Mouse (Mus musculus): ENCODE data around the gene Itgal. TPM values are rescaled to one million over a fixed set of nuclear protein-coding genes. Genes with fewer than 3 reads are reported as not detected.

Gene Itgal
- 0.27 and 0.28 TPM in 2 replicates for polyA plus RNA-seq (2015; fragmentation: Nextera tagmentation; extraction: Ambion mirVana)

GRCm38 (mm10) chr7:127296098-127296497, at the start of gene Itgal:
TSS of gene Itgal (plus strand) at chr7:127296260.

GRCm38 (mm10) chr7:127260309-127261111, 35.5 kb upstream of the Itgal start, which contains the start of gene Dctpp1:
TSS of gene Dctpp1 (minus strand) at chr7:127260709.

GRCm38 (mm10) chr7:127273925-127274789, 21.9 kb upstream of the Itgal start, which contains the start of gene Sephs2:
TSS of gene Sephs2 (minus strand) at chr7:127274055.

GRCm38 (mm10) chr7:127345512-127346325, 49.7 kb downstream of the Itgal start, which contains the start of gene Zfp768:
TSS of gene Zfp768 (minus strand) at chr7:127345589.

GRCm38 (mm10) chr7:127375271-127376245, 79.5 kb downstream of the Itgal start, which contains the start of gene Zfp747:
TSS of gene Zfp747 (minus strand) at chr7:127376050.

Other genes with a start within 250 kb of the Itgal start
- gene Zg16, start 208.9 kb upstream of the Itgal start, polyA plus RNA-seq (2015; fragmentation: Nextera tagmentation; extraction: Ambion mirVana), result not detected in 2 replicates
- 1.6 and 2.1 TPM in 2 replicates for gene AI467606, start 204.9 kb upstream of the Itgal start, polyA plus RNA-seq (2015; fragmentation: Nextera tagmentation; extraction: Ambion mirVana)
- gene Qprt, start 174.0 kb upstream of the Itgal start, polyA plus RNA-seq (2015; fragmentation: Nextera tagmentation; extraction: Ambion mirVana), result 1.3 and 1.4 TPM in 2 replicates
- not detected in 2 replicates for gene Spn, start 158.4 kb upstream of the Itgal start, polyA plus RNA-seq (2015; fragmentation: Nextera tagmentation; extraction: Ambion mirVana)
- gene Cd2bp2, start 100.2 kb upstream of the Itgal start, polyA plus RNA-seq (2015; fragmentation: Nextera tagmentation; extraction: Ambion mirVana), result 45.4 and 48.6 TPM in 2 replicates
- gene Tbc1d10b, start 87.8 kb upstream of the Itgal start, polyA plus RNA-seq (2015; fragmentation: Nextera tagmentation; extraction: Ambion mirVana), result 37.0 and 44.0 TPM in 2 replicates
- gene Mylpf, start 87.4 kb upstream of the Itgal start, polyA plus RNA-seq (2015; fragmentation: Nextera tagmentation; extraction: Ambion mirVana), result 8.3 and 11.1 TPM in 2 replicates
- gene Zfp553, start 63.2 kb upstream of the Itgal start, polyA plus RNA-seq (2015; fragmentation: Nextera tagmentation; extraction: Ambion mirVana), result 28.1 and 31.9 TPM in 2 replicates
- 9.6 and 10.1 TPM in 2 replicates for gene Sept1, start 63.1 kb upstream of the Itgal start, polyA plus RNA-seq (2015; fragmentation: Nextera tagmentation; extraction: Ambion mirVana)
- gene Zfp771, start 52.0 kb upstream of the Itgal start, polyA plus RNA-seq (2015; fragmentation: Nextera tagmentation; extraction: Ambion mirVana), result 95.4 and 103 TPM in 2 replicates
- gene Dctpp1, start 35.6 kb upstream of the Itgal start, polyA plus RNA-seq (2015; fragmentation: Nextera tagmentation; extraction: Ambion mirVana), result 95.6 and 108 TPM in 2 replicates
- 69.7 and 75.9 TPM in 2 replicates for gene Sephs2, start 22.2 kb upstream of the Itgal start, polyA plus RNA-seq (2015; fragmentation: Nextera tagmentation; extraction: Ambion mirVana)
- 12.9 and 13.5 TPM in 2 replicates for gene Zfp768, start 49.3 kb downstream of the Itgal start, polyA plus RNA-seq (2015; fragmentation: Nextera tagmentation; extraction: Ambion mirVana)
- gene Zfp747, start 79.8 kb downstream of the Itgal start, polyA plus RNA-seq (2015; fragmentation: Nextera tagmentation; extraction: Ambion mirVana), result 5.5 and 6.6 TPM in 2 replicates
- 2.9 and 3.1 TPM in 2 replicates for gene 9130019O22Rik, start 90.9 kb downstream of the Itgal start, polyA plus RNA-seq (2015; fragmentation: Nextera tagmentation; extraction: Ambion mirVana)
- 2.8 and 3.1 TPM in 2 replicates for gene E430018J23Rik, start 97.4 kb downstream of the Itgal start, polyA plus RNA-seq (2015; fragmentation: Nextera tagmentation; extraction: Ambion mirVana)
- gene Zfp764, start 110.6 kb downstream of the Itgal start, polyA plus RNA-seq (2015; fragmentation: Nextera tagmentation; extraction: Ambion mirVana), result 3.2 and 3.8 TPM in 2 replicates
- 31.8 and 32.0 TPM in 2 replicates for gene Zfp688, start 125.8 kb downstream of the Itgal start, polyA plus RNA-seq (2015; fragmentation: Nextera tagmentation; extraction: Ambion mirVana)
- 8.2 and 11.7 TPM in 2 replicates for gene Zfp689, start 152.9 kb downstream of the Itgal start, polyA plus RNA-seq (2015; fragmentation: Nextera tagmentation; extraction: Ambion mirVana)
- 26.2 and 33.0 TPM in 2 replicates for gene Prr14, start 163.4 kb downstream of the Itgal start, polyA plus RNA-seq (2015; fragmentation: Nextera tagmentation; extraction: Ambion mirVana)
- gene Fbrs, start 182.9 kb downstream of the Itgal start, polyA plus RNA-seq (2015; fragmentation: Nextera tagmentation; extraction: Ambion mirVana), result 11.1 and 12.2 TPM in 2 replicates
- gene Srcap, start 215.7 kb downstream of the Itgal start, polyA plus RNA-seq (2015; fragmentation: Nextera tagmentation; extraction: Ambion mirVana), result 33.7 and 40.4 TPM in 2 replicates
- gene Gm42715, start 223.3 kb downstream of the Itgal start, polyA plus RNA-seq (2015; fragmentation: Nextera tagmentation; extraction: Ambion mirVana), result 9.9 and 12.0 TPM in 2 replicates